Mouse (Mus musculus): Measurements from ENCODE around the gene Styxl1. TPM values are rescaled to one million over a fixed set of nuclear protein-coding genes. Genes with fewer than 3 reads are reported as not detected.

The Styxl1 gene
- 0.26 and 0.41 TPM in 2 replicates for polyA plus RNA-seq (2015; fragmentation: Nextera tagmentation; extraction: Ambion mirVana)

DNA sequence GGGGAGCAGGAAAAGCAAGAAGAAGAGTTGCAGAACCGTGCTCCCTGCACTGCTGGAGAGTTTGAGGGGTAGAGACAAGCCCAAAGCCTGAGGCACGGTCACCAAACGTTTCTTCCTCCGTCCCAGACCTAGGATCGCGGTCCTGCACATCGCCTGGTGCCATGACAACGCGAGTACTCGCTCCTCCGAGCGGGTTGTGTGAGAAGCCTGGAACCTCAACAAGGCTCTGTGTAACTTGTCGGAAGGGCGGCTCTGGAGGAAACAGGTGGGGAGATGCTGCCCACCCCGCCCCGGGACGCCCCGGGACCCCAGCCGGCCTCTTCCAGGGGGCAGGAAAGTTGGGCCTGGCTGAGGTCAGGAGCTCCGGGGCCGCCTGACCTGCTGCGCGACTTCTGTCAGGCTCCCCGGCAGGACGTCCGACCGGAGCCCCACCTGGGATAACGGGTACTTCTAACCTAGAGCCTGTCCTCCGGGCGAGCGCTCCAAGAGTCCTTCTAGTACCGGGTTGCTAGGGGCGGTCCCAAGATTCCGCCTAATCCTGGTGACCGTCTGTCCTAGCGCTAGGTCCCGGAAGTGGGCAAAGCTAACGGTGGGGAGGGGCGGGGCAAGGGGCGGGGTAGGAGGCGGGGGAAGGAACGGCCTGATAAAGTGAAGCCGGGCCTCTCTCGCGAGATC, at the start of gene Styxl1:
Gene Styxl1, minus strand, starts transcription at position 590 of the 675 bp plus-strand sequence.
- peak within 1 kb of the TSS; percentile 93 for H3K4me2 ChIP-seq
- H3K9ac ChIP-seq: peak within 1 kb of the TSS; percentile 96
- peak; percentile 93 for ATAC-seq
- 0 out of 2 replicates have a peak, but pooled peaks cover 5% of the 10 kb centered on the region for H3K27me3 ChIP-seq
- peak within 1 kb of the TSS; percentile 90 for H3K27ac ChIP-seq
- peaks cover 28% of the 10 kb centered on the region for H3K4me1 ChIP-seq
- peak within 1 kb of the TSS; percentile 85 for H3K4me3 ChIP-seq
- H3K9me3 ChIP-seq (replicated peaks): no peaks in the 10 kb centered on the region
- WGBS: 0% methylated on average over 45 of the region's 45 CpGs
- peaks cover 15% of the 10 kb centered on the region for H3K36me3 ChIP-seq (ENCODE audit: poor library complexity, severe bottlenecking)

DNA sequence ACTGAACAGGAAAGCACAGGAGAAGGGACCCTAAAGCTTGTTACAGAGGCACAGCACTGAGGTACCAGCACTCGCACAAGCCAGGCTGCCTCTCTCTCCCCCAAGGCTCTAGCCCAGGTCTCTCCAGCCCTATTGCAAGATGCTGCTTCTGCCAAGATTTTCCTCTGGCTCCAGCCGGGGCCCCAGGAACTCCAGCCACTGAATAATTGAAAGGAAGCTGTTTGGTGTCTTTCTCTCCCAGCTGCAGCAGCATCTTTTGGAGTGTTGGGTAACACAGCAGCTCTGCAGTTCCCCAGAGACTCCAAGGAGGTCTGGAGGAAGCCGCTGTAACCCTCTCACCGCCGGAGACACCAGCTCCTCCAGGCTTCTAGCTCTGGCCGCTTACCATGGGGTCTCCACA, 48.0 kb upstream of the Styxl1 start:
- peaks cover 21% of the 10 kb centered on the region for H3K4me1 ChIP-seq
- H3K9me3 ChIP-seq (replicated peaks): no peaks in the 10 kb centered on the region

DNA sequence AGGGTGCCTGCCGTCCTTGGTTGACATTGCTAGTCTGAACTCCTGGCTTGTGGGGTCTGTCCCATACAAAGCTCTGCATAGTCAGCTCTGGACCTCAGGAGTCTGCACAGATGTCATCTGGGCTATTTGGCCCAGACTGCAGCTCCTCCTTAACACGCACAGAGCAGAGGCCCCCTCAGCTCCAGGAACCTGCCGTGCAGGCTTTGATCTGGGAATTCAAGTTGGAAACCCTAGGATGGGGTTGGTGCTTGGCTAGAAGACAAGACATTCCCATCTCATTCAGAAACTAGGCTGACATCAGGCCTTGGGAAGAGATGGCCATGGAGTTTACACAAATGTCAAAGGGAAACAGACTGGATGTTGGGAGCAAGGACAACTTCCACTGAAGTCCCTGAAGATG, 46.3 kb upstream of the Styxl1 start:
- H3K36me3 ChIP-seq (ENCODE audit: poor library complexity, severe bottlenecking): no peaks in the 10 kb centered on the region
- WGBS: 57% methylated on average over 3 of the region's 3 CpGs
- no peaks in the 10 kb centered on the region for H3K9me3 ChIP-seq (replicated peaks)
- H3K4me1 ChIP-seq: peaks cover 29% of the 10 kb centered on the region
- no peak overlapping the region for H3K4me3 ChIP-seq
- peaks cover 3% of the 10 kb centered on the region; the same call in 1 of the 2 replicates for H3K27me3 ChIP-seq
- H3K9ac ChIP-seq: no peak overlapping the region
- H3K4me2 ChIP-seq: no peak overlapping the region
- ATAC-seq: no peak
- no peak overlapping the region; the same call in 1 of the 2 replicates for H3K27ac ChIP-seq

More for the DNA sequence above, 48.0 kb upstream of the Styxl1 start:
- peak overlapping the region; percentile 22 for H3K27ac ChIP-seq
- H3K9ac ChIP-seq: peak overlapping the region; percentile 23; the same call in 1 of the 2 replicates
- no peak overlapping the region for H3K4me3 ChIP-seq
- no peak overlapping the region for H3K4me2 ChIP-seq
- ATAC-seq: no peak
- H3K27me3 ChIP-seq: peaks cover under 1% of the 10 kb centered on the region; the same call in 1 of the 2 replicates
- 42% methylated on average over 6 of the region's 6 CpGs for WGBS
- no peaks in the 10 kb centered on the region for H3K36me3 ChIP-seq (ENCODE audit: poor library complexity, severe bottlenecking)

DNA sequence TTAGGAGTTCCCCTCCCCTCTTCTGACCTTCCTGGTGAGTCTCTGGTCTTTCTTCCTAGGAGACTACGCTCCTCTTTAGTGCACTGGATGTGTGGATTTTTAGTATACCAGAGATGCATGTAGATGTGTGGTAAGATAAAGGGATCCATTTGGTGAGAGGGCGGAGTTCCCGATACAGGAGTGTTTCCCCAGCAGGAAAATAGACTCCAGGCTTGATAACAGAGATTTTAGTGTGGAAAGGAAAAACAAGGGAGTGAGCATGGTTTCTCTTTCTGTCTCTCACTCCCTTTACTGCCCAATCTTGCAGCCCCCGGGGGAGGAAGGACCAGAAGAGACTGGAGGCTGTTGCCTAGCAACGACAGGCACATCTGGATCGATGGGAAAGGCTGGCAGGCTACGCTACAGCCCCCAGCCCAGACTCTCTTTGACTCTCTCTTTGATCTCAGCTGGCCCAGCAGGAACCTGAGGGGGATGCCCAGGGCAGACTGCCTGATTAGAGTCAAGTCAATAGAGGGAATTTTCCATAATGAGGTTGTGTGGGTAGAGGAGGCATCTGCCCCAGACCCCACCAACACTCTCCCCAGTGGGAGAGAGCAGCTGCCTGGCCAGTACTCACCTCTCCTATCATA, 44.2 kb upstream of the Styxl1 start:
- peaks cover 30% of the 10 kb centered on the region for H3K4me1 ChIP-seq
- 20% methylated on average over 7 of the region's 7 CpGs for WGBS
- H3K27ac ChIP-seq: peak overlapping the region; percentile 64
- peak overlapping the region; percentile 19 for H3K4me2 ChIP-seq
- H3K9ac ChIP-seq: no peak overlapping the region
- peaks cover 14% of the 10 kb centered on the region for H3K27me3 ChIP-seq
- no peaks in the 10 kb centered on the region for H3K9me3 ChIP-seq (replicated peaks)
- H3K4me3 ChIP-seq: no peak overlapping the region
- no peaks in the 10 kb centered on the region for H3K36me3 ChIP-seq (ENCODE audit: poor library complexity, severe bottlenecking)
- ATAC-seq: peak; percentile 58

DNA sequence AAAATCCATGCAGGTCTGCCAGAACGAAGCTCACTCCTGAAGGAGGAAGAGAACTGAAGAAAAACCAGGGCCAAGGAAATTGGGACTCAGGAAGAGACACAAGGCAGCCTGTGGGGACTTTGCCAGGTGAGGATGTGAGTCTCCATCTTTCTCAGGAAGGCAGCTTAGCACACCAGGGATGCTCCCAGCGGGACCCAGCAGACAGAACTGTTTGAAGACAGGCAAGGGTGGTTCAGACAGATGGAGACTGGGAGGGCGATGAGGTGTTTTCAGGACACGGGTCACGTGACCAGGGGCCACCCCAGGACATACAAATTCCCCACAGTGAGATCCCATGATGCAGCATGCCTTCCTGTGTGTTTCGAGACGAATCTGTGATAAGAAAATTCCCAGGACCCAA, 40.3 kb upstream of the Styxl1 start:
- no peak overlapping the region for H3K4me3 ChIP-seq
- H3K4me1 ChIP-seq: peaks cover 21% of the 10 kb centered on the region
- H3K4me2 ChIP-seq: no peak overlapping the region
- ATAC-seq: no peak
- H3K9me3 ChIP-seq (replicated peaks): no peaks in the 10 kb centered on the region
- H3K27me3 ChIP-seq: peaks cover 17% of the 10 kb centered on the region
- WGBS: 44% methylated on average over 7 of the region's 7 CpGs
- no peak overlapping the region for H3K9ac ChIP-seq
- no peaks in the 10 kb centered on the region for H3K36me3 ChIP-seq (ENCODE audit: poor library complexity, severe bottlenecking)
- no peak overlapping the region for H3K27ac ChIP-seq

- H3K27ac ChIP-seq: 0 out of 2 replicates have a peak overlapping the region, but pooled peaks have one; percentile 19
- H3K4me3 ChIP-seq: no peak overlapping the region
- H3K27me3 ChIP-seq: peaks cover 6% of the 10 kb centered on the region
- H3K9me3 ChIP-seq (replicated peaks): no peaks in the 10 kb centered on the region
- no peak overlapping the region for H3K9ac ChIP-seq
- ATAC-seq: no peak; the same call in 1 of the 2 replicates
- WGBS: 54% methylated on average over 5 of the region's 5 CpGs
- no peaks in the 10 kb centered on the region for H3K36me3 ChIP-seq (ENCODE audit: poor library complexity, severe bottlenecking)
- peaks cover 8% of the 10 kb centered on the region for H3K4me1 ChIP-seq
- no peak overlapping the region for H3K4me2 ChIP-seq
These were observed 34.8 kb upstream of the Styxl1 start for GRCm38 (mm10) chr5:135812991-135813390.

DNA sequence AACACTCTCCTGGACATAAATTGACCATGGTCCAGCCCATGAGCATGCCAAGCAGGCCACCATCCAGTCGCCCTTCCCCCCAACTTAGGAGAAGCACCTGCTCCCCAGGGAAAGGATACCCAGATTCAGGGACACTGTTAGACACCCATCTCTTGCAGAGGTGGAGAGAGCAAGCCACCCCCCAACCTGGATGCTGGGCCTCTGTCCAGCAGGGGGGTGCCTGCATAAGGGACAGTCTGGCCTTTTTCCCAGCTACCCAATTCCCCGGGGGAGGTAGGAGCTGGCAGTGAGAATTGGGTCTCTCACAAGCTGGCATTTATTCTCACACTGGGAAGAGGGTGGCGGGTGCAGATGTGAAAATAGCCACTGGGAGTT, 29.1 kb upstream of the Styxl1 start:
- H3K4me1 ChIP-seq: peaks cover 18% of the 10 kb centered on the region
- peak overlapping the region; percentile 68 for H3K4me2 ChIP-seq
- H3K9ac ChIP-seq: peak overlapping the region; percentile 86
- peaks cover 7% of the 10 kb centered on the region; the same call in 1 of the 2 replicates for H3K27me3 ChIP-seq
- H3K36me3 ChIP-seq (ENCODE audit: poor library complexity, severe bottlenecking): no peaks in the 10 kb centered on the region
- H3K9me3 ChIP-seq (replicated peaks): no peaks in the 10 kb centered on the region
- no peak for ATAC-seq
- H3K4me3 ChIP-seq: peak overlapping the region; percentile 60
- H3K27ac ChIP-seq: no peak overlapping the region; the same call in 1 of the 2 replicates
- 40% methylated on average over 3 of the region's 3 CpGs for whole genome bisulfite sequencing

DNA sequence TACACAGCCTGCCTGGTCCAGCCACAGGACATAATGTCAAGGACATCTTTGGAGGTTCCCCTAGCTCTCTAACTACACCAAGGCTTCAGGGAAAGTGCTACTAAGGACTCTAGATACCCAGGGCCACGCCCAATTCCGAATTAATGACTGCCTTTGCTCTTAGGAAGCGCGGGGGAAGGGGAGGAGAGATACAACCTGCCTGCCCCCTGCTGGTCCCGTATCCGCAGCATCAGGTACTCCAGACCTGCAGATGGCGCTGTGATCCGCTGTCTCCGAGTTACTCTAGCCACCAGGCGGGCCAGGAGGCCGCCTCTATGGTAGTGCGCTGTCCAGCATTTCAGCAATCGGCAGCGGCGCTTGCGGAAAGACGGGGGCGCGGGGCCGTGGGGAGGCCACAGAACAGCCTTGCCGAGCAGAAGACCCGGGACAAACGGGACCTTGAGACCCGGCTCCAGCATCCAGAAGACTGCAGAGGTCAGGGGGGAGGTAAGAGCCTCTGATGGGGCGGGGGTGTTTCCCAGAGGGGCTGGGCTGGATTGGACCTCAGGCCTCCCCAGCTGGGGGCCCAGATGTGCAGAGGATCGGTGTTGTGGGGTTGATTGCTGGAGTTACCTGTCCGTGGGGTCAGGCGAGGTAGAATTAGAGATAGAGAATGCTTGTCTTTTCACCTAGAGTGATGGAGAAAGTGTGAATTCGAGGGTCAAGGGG, 28.5 kb upstream of the Styxl1 start, which contains the start of gene Srrm3:
Gene Srrm3, plus strand, starts transcription at position 336 of the 708 bp plus-strand sequence.
- WGBS: 3% methylated on average over 29 of the region's 29 CpGs
- Histone ChIP-seq H3K4me3 (peak within 1 kb of the TSS; percentile 60), H3K27me3 (peaks cover 7% of the 10 kb centered on the region; the same call in 1 of the 2 replicates), H3K36me3 (ENCODE audit: poor library complexity, severe bottlenecking) (no peaks in the 10 kb centered on the region), H3K4me1 (peaks cover 18% of the 10 kb centered on the region), H3K4me2 (peak within 1 kb of the TSS; percentile 68), H3K9ac (peak within 1 kb of the TSS; percentile 86), H3K27ac (no peak within 1 kb of the TSS; the same call in 1 of the 2 replicates), H3K9me3 (replicated peaks) (no peaks in the 10 kb centered on the region)
- peak; percentile 77 for ATAC-seq

GRCm38 (mm10) chr5:135804735-135805134, 26.6 kb upstream of the Styxl1 start:
- ATAC-seq: no peak
- no peak overlapping the region for H3K4me2 ChIP-seq
- H3K4me1 ChIP-seq: peaks cover 30% of the 10 kb centered on the region
- 81% methylated on average over 2 of the region's 2 CpGs for WGBS
- no peak overlapping the region for H3K9ac ChIP-seq
- no peaks in the 10 kb centered on the region for H3K36me3 ChIP-seq (ENCODE audit: poor library complexity, severe bottlenecking)
- no peak overlapping the region for H3K4me3 ChIP-seq
- no peaks in the 10 kb centered on the region for H3K9me3 ChIP-seq (replicated peaks)
- no peak overlapping the region for H3K27ac ChIP-seq
- H3K27me3 ChIP-seq: peaks cover 13% of the 10 kb centered on the region; the same call in 1 of the 2 replicates

- peaks cover 13% of the 10 kb centered on the region; the same call in 1 of the 2 replicates for H3K27me3 ChIP-seq
- no peaks in the 10 kb centered on the region for H3K9me3 ChIP-seq (replicated peaks)
- ATAC-seq: no peak
- no peak overlapping the region for H3K4me3 ChIP-seq
- no peak overlapping the region for H3K9ac ChIP-seq
- no peak overlapping the region for H3K4me2 ChIP-seq
- WGBS: 92% methylated on average over 4 of the region's 4 CpGs
- H3K36me3 ChIP-seq (ENCODE audit: poor library complexity, severe bottlenecking): no peaks in the 10 kb centered on the region
- H3K4me1 ChIP-seq: peaks cover 30% of the 10 kb centered on the region
- no peak overlapping the region for H3K27ac ChIP-seq
These were observed 25.5 kb upstream of the Styxl1 start for GRCm38 (mm10) chr5:135803676-135804075.

- no peak for ATAC-seq
- Histone ChIP-seq H3K9ac (no peak overlapping the region), H3K4me3 (no peak overlapping the region), H3K36me3 (ENCODE audit: poor library complexity, severe bottlenecking) (no peaks in the 10 kb centered on the region), H3K4me2 (no peak overlapping the region), H3K27me3 (peaks cover 13% of the 10 kb centered on the region; the same call in 1 of the 2 replicates), H3K9me3 (replicated peaks) (no peaks in the 10 kb centered on the region), H3K4me1 (peaks cover 26% of the 10 kb centered on the region), H3K27ac (no peak overlapping the region)
- WGBS: 64% methylated on average over 4 of the region's 4 CpGs
These were observed 24.9 kb upstream of the Styxl1 start for GRCm38 (mm10) chr5:135803135-135803534.

GRCm38 (mm10) chr5:135802641-135803040, 24.5 kb upstream of the Styxl1 start:
- peaks cover 21% of the 10 kb centered on the region for H3K4me1 ChIP-seq
- no peaks in the 10 kb centered on the region for H3K9me3 ChIP-seq (replicated peaks)
- H3K4me3 ChIP-seq: no peak overlapping the region
- H3K27ac ChIP-seq: no peak overlapping the region
- no peaks in the 10 kb centered on the region for H3K36me3 ChIP-seq (ENCODE audit: poor library complexity, severe bottlenecking)
- H3K9ac ChIP-seq: no peak overlapping the region
- no peak overlapping the region for H3K4me2 ChIP-seq
- peaks cover 13% of the 10 kb centered on the region; the same call in 1 of the 2 replicates for H3K27me3 ChIP-seq
- ATAC-seq: no peak
- WGBS: 90% methylated on average over 8 of the region's 8 CpGs
